ENCODE assay signal across 8 mouse cellular contexts in genomic region chr11:5061413-5062139, GRCm38 (mm10). TPM values are rescaled to one million over a fixed set of nuclear protein-coding genes. Genes with fewer than 3 reads are reported as not detected.
DNase-seq lines count a peak whose midpoint lies in the region; ATAC-seq and TF ChIP-seq lines count a peak whose summit lies in the region.

No protein-coding gene starts in this region.

- peak; percentile 95 for DNase-seq in ZHBTc4 (ENCODE audit: low read depth, low spot score)
- peak; percentile 94 for DNase-seq in gastrocnemius, postnatal 10 days
- DNase-seq in induced T-regulatory cell, adult 2 months (ENCODE audit: low read depth), result peak; percentile 93
- DNase-seq in left cerebral cortex, adult 2 months (ENCODE audit: extremely low spot score in 1 of 2, low spot score in 2 of 2), result peak; percentile 96 to 99
- peak; percentile 94 for DNase-seq in lung, postnatal 4 days
- peak; percentile 96 for DNase-seq in right cerebral cortex, adult 18-20 months
- peak; percentile 85 for DNase-seq in urinary bladder, postnatal 10 days (ENCODE audit: low spot score)

- H3K4me3 ChIP-seq in left cerebral cortex, adult 2 months, result peak overlapping the region; percentile 79

- TF ChIP-seq CTCF in left cerebral cortex, adult 2 months (IDR thresholded peaks at IDR 0.05), result no peak

- H3K27ac ChIP-seq in left cerebral cortex, adult 2 months, result peak overlapping the region; percentile 91

- intact Hi-C loops in left cerebral cortex, adult 2 months (cut with DNase I), result no loop called here

- peak; percentile 26 for ATAC-seq in common myeloid progenitor, adult 5-6 weeks (replicated peaks; ENCODE audit: low read depth, poor library complexity, severe bottlenecking)

RNA-seq across cellular contexts. Expression of gene Gas2l1, which starts 3.6 kb away (rescaled TPM):
- 1.3 TPM in 1 of 2 replicates, not detected in the other for total RNA-seq in common myeloid progenitor, adult 5-6 weeks (2017)
- total RNA-seq in gastrocnemius, postnatal 10 days (2021), result 10 to 100 TPM; 12.9 to 15.5 TPM
- total RNA-seq in left cerebral cortex, adult 2 months (2021), result 10 to 100 TPM; 92.1 to 95.3 TPM

RNA-seq across cellular contexts. Expression of gene Rasl10a, which starts 3.6 kb away (rescaled TPM):
- total RNA-seq in common myeloid progenitor, adult 5-6 weeks (2017), result not detected in 2 replicates
- under 1 TPM; 0.42 to 0.56 TPM for total RNA-seq in gastrocnemius, postnatal 10 days (2021)
- total RNA-seq in left cerebral cortex, adult 2 months (2021), result 10 to 100 TPM; 71.6 to 84.3 TPM

RNA-seq across cellular contexts. Expression of gene Rhbdd3, which starts 37.1 kb away (rescaled TPM):
- total RNA-seq in common myeloid progenitor, adult 5-6 weeks (2017), result 17.7 and 24.4 TPM in 2 replicates
- total RNA-seq in gastrocnemius, postnatal 10 days (2021), result 10 to 100 TPM; 21.5 to 24.8 TPM
- 10 to 100 TPM; 23.7 to 28.0 TPM for total RNA-seq in left cerebral cortex, adult 2 months (2021)

RNA-seq across cellular contexts. Expression of gene Ewsr1, which starts 37.5 kb away (rescaled TPM):
- 525 and 659 TPM in 2 replicates for total RNA-seq in common myeloid progenitor, adult 5-6 weeks (2017)
- 100 to 1,000 TPM; 141 to 189 TPM for total RNA-seq in gastrocnemius, postnatal 10 days (2021)
- total RNA-seq in left cerebral cortex, adult 2 months (2021), result 100 to 1,000 TPM; 309 to 316 TPM

Comparison
In these comparisons a context has a peak if more than half of its experiments do, and no peak if none do; other contexts are left out.
1. Peak in every context shown above with its lines: DNase-seq, ATAC-seq, H3K4me3 ChIP-seq and H3K27ac ChIP-seq.
2. RNA of gene Rasl10a, which starts 3.6 kb away (total RNA-seq): 71.6 to 84.3 TPM in left cerebral cortex, adult 2 months; 0.42 to 0.56 TPM in gastrocnemius, postnatal 10 days and not detected in common myeloid progenitor, adult 5-6 weeks; every median in the first group is over 10 times any median in the second.